ENCODE assay signal across 14 mouse cellular contexts in the genomic region with DNA sequence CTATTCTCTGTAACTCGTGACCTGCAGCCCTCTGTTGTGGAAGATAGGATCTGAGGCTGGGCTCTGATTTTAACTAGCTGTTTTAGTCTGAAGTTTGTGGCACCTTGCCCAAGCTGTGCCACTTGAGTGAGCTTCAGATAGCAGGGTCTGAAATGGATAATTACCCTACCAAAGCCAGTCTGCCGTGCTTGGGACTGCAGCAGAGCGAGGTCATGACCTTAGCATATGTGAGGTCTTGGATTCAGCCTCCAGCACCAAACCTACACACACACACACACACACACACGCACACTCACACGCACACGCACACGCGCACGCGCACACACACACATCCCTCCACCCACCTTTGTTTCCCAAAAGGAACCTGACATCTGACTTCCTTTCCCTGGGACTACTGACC. TPM values are rescaled to one million over a fixed set of nuclear protein-coding genes. Genes with fewer than 3 reads are reported as not detected.
DNase-seq lines count a peak whose midpoint lies in the region; ATAC-seq and TF ChIP-seq lines count a peak whose summit lies in the region.
"Had no signal": no experiment of that assay in that cellular context is flagged by ENCODE, and none has a peak within 500 bp of the region (broad histone marks: within the 10 kb centered on the region; RNA-seq: fewer than 3 reads in every experiment).

No protein-coding gene starts in this region.

- no peak overlapping the region for H3K4me3 ChIP-seq in forebrain, embryonic 10.5 days
- H3K4me3 ChIP-seq in forebrain, embryonic 16.5 days (replicated peaks; ENCODE audit: low read length): no peak overlapping the region
- no peak overlapping the region for H3K4me3 ChIP-seq in ES-Bruce4 (ENCODE audit: low read depth, low read length)
- no peak overlapping the region for H3K4me3 ChIP-seq in embryonic facial prominence, embryonic 14.5 days (ENCODE audit: low read depth, low read length)
- H3K4me3 ChIP-seq in kidney, embryonic 14.5 days (ENCODE audit: low read length): no peak overlapping the region
- no peak overlapping the region for H3K4me3 ChIP-seq in liver, postnatal 0 days (ENCODE audit: low read depth, low read length)
- H3K4me3 ChIP-seq: forebrain, embryonic 12.5 days; hindbrain, embryonic 12.5 days; liver, embryonic 12.5 days; megakaryocyte, embryonic 14.5 days had no signal

- 0 out of 2 replicates have a peak overlapping the region, but pooled peaks have one; percentile 15 for H3K27ac ChIP-seq in forebrain, embryonic 10.5 days
- H3K27ac ChIP-seq in forebrain, embryonic 16.5 days (ENCODE audit: low read length): no peak overlapping the region
- no peak overlapping the region for H3K27ac ChIP-seq in ES-Bruce4 (ENCODE audit: insufficient read depth, low read length)
- no peak overlapping the region for H3K27ac ChIP-seq in embryonic facial prominence, embryonic 14.5 days (replicated peaks; ENCODE audit: low read depth, low read length)
- 0 out of 2 replicates have a peak overlapping the region, but pooled peaks have one; percentile 14 for H3K27ac ChIP-seq in kidney, embryonic 14.5 days (ENCODE audit: low read depth, low read length)
- H3K27ac ChIP-seq in liver, postnatal 0 days (ENCODE audit: low read depth): no peak overlapping the region
- H3K27ac ChIP-seq: forebrain, embryonic 12.5 days; hindbrain, embryonic 12.5 days; liver, embryonic 12.5 days had no signal

- TF ChIP-seq CTCF in ES-Bruce4 (IDR thresholded peaks at IDR 0.05; ENCODE audit: low read depth, low read length): no peak
- TF ChIP-seq CTCF in liver, postnatal 0 days (IDR thresholded peaks at IDR 0.05; ENCODE audit: low read depth): no peak

- 76% methylated on average over 10 of the region's 10 CpGs for WGBS in forebrain, embryonic 10.5 days
- WGBS in forebrain, embryonic 16.5 days: 77% methylated on average over 10 of the region's 10 CpGs
- 68% methylated on average over 10 of the region's 10 CpGs for WGBS in embryonic facial prominence, embryonic 14.5 days
- WGBS in kidney, embryonic 14.5 days: 68% methylated on average over 10 of the region's 10 CpGs
- WGBS in liver, postnatal 0 days (ENCODE audit: insufficient replicate concordance): 84% methylated on average over 10 of the region's 10 CpGs

- H3K4me2 ChIP-seq in forebrain, embryonic 16.5 days (ENCODE audit: low read length): no peak overlapping the region
- H3K4me2 ChIP-seq in embryonic facial prominence, embryonic 14.5 days (ENCODE audit: low read depth, low read length): no peak overlapping the region
- no peak overlapping the region for H3K4me2 ChIP-seq in kidney, embryonic 14.5 days (replicated peaks; ENCODE audit: low read depth, low read length)
- H3K4me2 ChIP-seq in liver, postnatal 0 days (ENCODE audit: low read depth, low read length): no peak overlapping the region
- H3K4me2 ChIP-seq: forebrain, embryonic 12.5 days; hindbrain, embryonic 12.5 days; liver, embryonic 12.5 days had no signal

- no peaks in the 10 kb centered on the region for H3K36me3 ChIP-seq in forebrain, embryonic 10.5 days (replicated peaks)
- H3K36me3 ChIP-seq in forebrain, embryonic 16.5 days (ENCODE audit: control insufficient read depth, insufficient read depth): no peaks in the 10 kb centered on the region
- H3K36me3 ChIP-seq in ES-Bruce4 (ENCODE audit: control insufficient read depth, insufficient read depth, low read length, poor library complexity, severe bottlenecking): no peaks in the 10 kb centered on the region
- H3K36me3 ChIP-seq in embryonic facial prominence, embryonic 14.5 days (ENCODE audit: control insufficient read depth, insufficient read depth, low read length): no peaks in the 10 kb centered on the region
- no peaks in the 10 kb centered on the region for H3K36me3 ChIP-seq in kidney, embryonic 14.5 days (ENCODE audit: control insufficient read depth, insufficient read depth, low read length)
- no peaks in the 10 kb centered on the region for H3K36me3 ChIP-seq in liver, postnatal 0 days (replicated peaks; ENCODE audit: insufficient read depth, low read length)
- H3K36me3 ChIP-seq: forebrain, embryonic 12.5 days; hindbrain, embryonic 12.5 days; liver, embryonic 12.5 days had no signal

- H3K4me1 ChIP-seq in forebrain, embryonic 10.5 days: peaks cover 9% of the 10 kb centered on the region
- H3K4me1 ChIP-seq in forebrain, embryonic 16.5 days (replicated peaks; ENCODE audit: control insufficient read depth, insufficient read depth, low read length): 0 out of 2 replicates have a peak, but pooled peaks cover 4% of the 10 kb centered on the region
- H3K4me1 ChIP-seq in ES-Bruce4 (ENCODE audit: control insufficient read depth, insufficient read depth, low read length): peaks cover 2% of the 10 kb centered on the region
- H3K4me1 ChIP-seq in embryonic facial prominence, embryonic 14.5 days (ENCODE audit: control insufficient read depth, insufficient read depth, low read length): no peaks in the 10 kb centered on the region
- 0 out of 2 replicates have a peak, but pooled peaks cover 10% of the 10 kb centered on the region for H3K4me1 ChIP-seq in kidney, embryonic 14.5 days (ENCODE audit: control insufficient read depth, insufficient read depth, low read length)
- no peaks in the 10 kb centered on the region for H3K4me1 ChIP-seq in liver, postnatal 0 days (ENCODE audit: insufficient read depth)

- ATAC-seq in forebrain, embryonic 16.5 days: no peak
- peak; percentile 26; the same call in 1 of the 2 replicates for ATAC-seq in embryonic facial prominence, embryonic 14.5 days (ENCODE audit: low read depth)
- peak; percentile 75 for ATAC-seq in kidney, embryonic 14.5 days (ENCODE audit: low FRiP score, low TSS enrichment)
- no peak for ATAC-seq in liver, postnatal 0 days
- ATAC-seq: liver, embryonic 12.5 days; Patski had no signal

- H3K9ac ChIP-seq in forebrain, embryonic 16.5 days (replicated peaks; ENCODE audit: low read depth, low read length): no peak overlapping the region
- no peak overlapping the region for H3K9ac ChIP-seq in ES-Bruce4 (ENCODE audit: low read depth, poor library complexity, severe bottlenecking)
- H3K9ac ChIP-seq in embryonic facial prominence, embryonic 14.5 days (ENCODE audit: low read depth, low read length): no peak overlapping the region
- no peak overlapping the region for H3K9ac ChIP-seq in kidney, embryonic 14.5 days (ENCODE audit: low read depth, low read length)
- no peak overlapping the region for H3K9ac ChIP-seq in liver, postnatal 0 days (replicated peaks)
- H3K9ac ChIP-seq: forebrain, embryonic 12.5 days; hindbrain, embryonic 12.5 days; liver, embryonic 12.5 days had no signal

- TF ChIP-seq POLR2A in ES-Bruce4 (IDR thresholded peaks at IDR 0.05; ENCODE audit: insufficient read depth, low read length): no peak

- H3K9me3 ChIP-seq in forebrain, embryonic 10.5 days: no peaks in the 10 kb centered on the region
- H3K9me3 ChIP-seq in forebrain, embryonic 16.5 days (ENCODE audit: control insufficient read depth, low read length): no peaks in the 10 kb centered on the region
- H3K9me3 ChIP-seq in ES-Bruce4 (replicated peaks; ENCODE audit: control insufficient read depth, insufficient read depth, low read length, poor library complexity, severe bottlenecking): no peaks in the 10 kb centered on the region
- no peaks in the 10 kb centered on the region for H3K9me3 ChIP-seq in embryonic facial prominence, embryonic 14.5 days (ENCODE audit: control insufficient read depth, low read length)
- no peaks in the 10 kb centered on the region for H3K9me3 ChIP-seq in kidney, embryonic 14.5 days (ENCODE audit: control insufficient read depth, low read length)
- no peaks in the 10 kb centered on the region for H3K9me3 ChIP-seq in liver, postnatal 0 days (ENCODE audit: low read length)
- H3K9me3 ChIP-seq: forebrain, embryonic 12.5 days; hindbrain, embryonic 12.5 days; liver, embryonic 12.5 days; megakaryocyte, embryonic 14.5 days had no signal

- no peaks in the 10 kb centered on the region for H3K27me3 ChIP-seq in forebrain, embryonic 10.5 days (ENCODE audit: poor library complexity, severe bottlenecking)
- no peaks in the 10 kb centered on the region for H3K27me3 ChIP-seq in forebrain, embryonic 16.5 days (replicated peaks; ENCODE audit: control insufficient read depth, insufficient read depth, low read length)
- H3K27me3 ChIP-seq in ES-Bruce4 (ENCODE audit: control insufficient read depth, insufficient read depth, low read length, poor library complexity, severe bottlenecking): no peaks in the 10 kb centered on the region
- H3K27me3 ChIP-seq in embryonic facial prominence, embryonic 14.5 days (replicated peaks; ENCODE audit: control insufficient read depth, insufficient read depth, low read length): no peaks in the 10 kb centered on the region
- H3K27me3 ChIP-seq in kidney, embryonic 14.5 days (ENCODE audit: control insufficient read depth, insufficient read depth, low read length): no peaks in the 10 kb centered on the region
- H3K27me3 ChIP-seq in liver, postnatal 0 days (ENCODE audit: insufficient read depth, low read length): no peaks in the 10 kb centered on the region
- H3K27me3 ChIP-seq: forebrain, embryonic 12.5 days; hindbrain, embryonic 12.5 days; liver, embryonic 12.5 days; megakaryocyte, embryonic 14.5 days; Patski had no signal

- TF ChIP-seq EP300 in ES-Bruce4 (IDR thresholded peaks at IDR 0.05; ENCODE audit: insufficient read depth, low read depth, low read length): peak; percentile 55; the same call in 1 of the 2 replicates
- no peak for TF ChIP-seq EP300 in liver, postnatal 0 days (IDR thresholded peaks at IDR 0.05; ENCODE audit: low read depth)

- no peak for DNase-seq in forebrain, embryonic 10.5 days (ENCODE audit: extremely low spot score, low spot score)
- DNase-seq in embryonic facial prominence, embryonic 14.5 days (ENCODE audit: low spot score): peak; percentile 60
- DNase-seq in ovary, postnatal 36 days (ENCODE audit: low spot score): no peak
- DNase-seq in thymus, postnatal 25 days: no peak
- no peak for DNase-seq in liver, postnatal 0 days
- DNase-seq: layer of hippocampus, postnatal 36 days had no signal

RNA-seq across cellular contexts. Expression of gene Nfat5, which starts 27.5 kb away (rescaled TPM):
- polyA plus RNA-seq in forebrain, embryonic 10.5 days (2016; fragmentation: Nextera tagmentation; extraction: Ambion mirVana): 7.6 and 7.8 TPM in 2 replicates
- 8.5 and 11.8 TPM in 2 replicates for polyA plus RNA-seq in forebrain, embryonic 16.5 days (2015; fragmentation: Nextera tagmentation; extraction: Ambion mirVana)
- 53.6 and 65.0 TPM in 2 replicates for polyA plus RNA-seq in ES-Bruce4 (2011; ENCODE audit: insufficient read depth, insufficient read length, low read depth, missing spikeins)
- polyA plus RNA-seq in embryonic facial prominence, embryonic 14.5 days (2014; fragmentation: Nextera tagmentation; extraction: Ambion mirVana): 13.7 and 13.8 TPM in 2 replicates
- 30.1 and 33.9 TPM in 2 replicates for polyA plus RNA-seq in kidney, embryonic 14.5 days (2014; fragmentation: Nextera tagmentation; extraction: Ambion mirVana)
- 1.6 and 1.7 TPM in 2 replicates for polyA plus RNA-seq in liver, postnatal 0 days (2015; fragmentation: Nextera tagmentation; extraction: Ambion mirVana)

Comparison
In these comparisons a context has a peak if more than half of its experiments do, and no peak if none do; other contexts are left out.
1. H3K27ac ChIP-seq: peak in forebrain, embryonic 10.5 days (single experiment) and kidney, embryonic 14.5 days (single experiment); none in forebrain, embryonic 16.5 days (single experiment), ES-Bruce4 (single experiment), embryonic facial prominence, embryonic 14.5 days (single experiment) and liver, postnatal 0 days (single experiment).
2. ATAC-seq: peak in embryonic facial prominence, embryonic 14.5 days (single experiment) and kidney, embryonic 14.5 days (single experiment); none in forebrain, embryonic 16.5 days (single experiment) and liver, postnatal 0 days (single experiment).